Mouse (Mus musculus) heart, embryonic 16.5 days (tissue): ENCODE results near the gene Rbm20. TPM values are rescaled to one million over a fixed set of nuclear protein-coding genes. Genes with fewer than 3 reads are reported as not detected.

ENCODE experiments used
- ATAC-seq: fragments of 200-750 bp; cut with Nextera tagmentation; replicated peaks from 2 replicates; pipeline ENCODE4 v1.8.0; 2017; ENCODE audit warnings: moderate number of reproducible peaks; ENCODE audit not compliant: insufficient read depth, low FRiP score; ENCODE audit errors: extremely low read depth
- H3K27ac ChIP-seq: fragments of 300-500 bp; sonication (generic); 2 replicates; pipeline ENCODE4 v1.5.1; 2014; ENCODE audit warnings: mild to moderate bottlenecking, low read length, control low read depth, moderate library complexity
- H3K27me3 ChIP-seq: fragments of 300-500 bp; sonication (generic); 2 replicates; pipeline ENCODE4 v1.6.1; 2014; ENCODE audit warnings: low read length, mixed read lengths; ENCODE audit not compliant: control insufficient read depth, insufficient read depth
- H3K36me3 ChIP-seq: fragments of 300-500 bp; sonication (generic); 2 replicates; pipeline ENCODE4 v1.6.1; 2014; ENCODE audit not compliant: control insufficient read depth, insufficient read depth
- H3K4me1 ChIP-seq: fragments of 300-500 bp; sonication (generic); 2 replicates; pipeline ENCODE4 v1.6.1; 2014; ENCODE audit warnings: low read length, mixed read lengths; ENCODE audit not compliant: control insufficient read depth, insufficient read depth
- H3K4me2 ChIP-seq: fragments of 300-500 bp; sonication (generic); 2 replicates; pipeline ENCODE4 v1.6.1; 2014; ENCODE audit warnings: low read depth, mild to moderate bottlenecking, control low read depth, low read length
- H3K4me3 ChIP-seq: fragments of 300-500 bp; sonication (generic); 2 replicates; pipeline ENCODE4 v1.5.1; 2014; ENCODE audit warnings: mild to moderate bottlenecking, control low read depth, low read length
- H3K9ac ChIP-seq: fragments of 300-500 bp; sonication (generic); 2 replicates; pipeline ENCODE4 v1.6.1; 2014; ENCODE audit warnings: low read length, control low read depth
- H3K9me3 ChIP-seq: fragments of 300-500 bp; sonication (generic); replicated peaks from 2 replicates; pipeline ENCODE4 v1.6.1; 2016; ENCODE audit warnings: low read length; ENCODE audit not compliant: control insufficient read depth
- WGBS: fragments of 180-500 bp; shearing (Covaris S2); extraction: QIAGEN DNeasy Blood & Tissue Kit; methylation state at CpG from one replicate; pipeline ENCODE4 v1.1.7; 2014; 5-methylcytosine and 5-hydroxymethylcytosine counted together
- polyA plus RNA-seq: library from polyadenylated mRNA; unstranded; fragments of >200 nt; fragmentation: Nextera tagmentation; extraction: Ambion mirVana; gene quantifications from 2 replicates; pipeline ENCODE4 v1.2.1, GENCODE M21; 2015

Gene Rbm20
- polyA plus RNA-seq, 1 experiment from 2014 or later, result 48.1 TPM

DNA sequence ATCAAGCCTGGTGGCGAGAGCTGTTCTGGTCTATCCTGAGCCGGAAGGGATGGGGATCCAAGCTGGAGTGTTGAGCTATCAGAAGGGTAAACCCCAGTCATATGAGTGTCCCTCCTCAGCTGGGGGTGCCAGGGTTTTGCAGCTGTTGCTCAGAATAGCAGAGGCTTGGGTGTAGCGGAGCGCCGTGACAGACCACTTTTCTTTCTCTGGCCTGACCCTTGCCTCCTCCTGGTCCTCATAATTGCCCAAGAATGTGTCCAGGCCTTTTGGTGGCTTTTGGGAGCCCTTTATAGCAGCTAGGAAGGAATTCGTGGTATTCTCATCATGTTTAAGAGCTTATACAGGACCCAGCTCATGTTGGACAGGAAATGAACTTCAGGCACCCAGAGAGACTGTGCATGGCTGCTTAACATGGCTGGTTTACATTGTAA is 61.6 kb downstream of the Rbm20 start:
- ATAC-seq, result peak; percentile 32; the same call in 1 of the 2 replicates
- H3K27ac ChIP-seq, result peak overlapping the region; percentile 85
- no peak overlapping the region for H3K4me3 ChIP-seq
- H3K4me1 ChIP-seq, result peaks cover 25% of the 10 kb centered on the region
- 37% methylated on average over 6 of the region's 6 CpGs for WGBS
- peak overlapping the region; percentile 33; the same call in 1 of the 2 replicates for H3K4me2 ChIP-seq
- H3K27me3 ChIP-seq, result no peaks in the 10 kb centered on the region
- H3K36me3 ChIP-seq, result no peaks in the 10 kb centered on the region
- 0 out of 2 replicates have a peak overlapping the region, but pooled peaks have one; percentile 38 for H3K9ac ChIP-seq
- no peaks in the 10 kb centered on the region for H3K9me3 ChIP-seq

DNA sequence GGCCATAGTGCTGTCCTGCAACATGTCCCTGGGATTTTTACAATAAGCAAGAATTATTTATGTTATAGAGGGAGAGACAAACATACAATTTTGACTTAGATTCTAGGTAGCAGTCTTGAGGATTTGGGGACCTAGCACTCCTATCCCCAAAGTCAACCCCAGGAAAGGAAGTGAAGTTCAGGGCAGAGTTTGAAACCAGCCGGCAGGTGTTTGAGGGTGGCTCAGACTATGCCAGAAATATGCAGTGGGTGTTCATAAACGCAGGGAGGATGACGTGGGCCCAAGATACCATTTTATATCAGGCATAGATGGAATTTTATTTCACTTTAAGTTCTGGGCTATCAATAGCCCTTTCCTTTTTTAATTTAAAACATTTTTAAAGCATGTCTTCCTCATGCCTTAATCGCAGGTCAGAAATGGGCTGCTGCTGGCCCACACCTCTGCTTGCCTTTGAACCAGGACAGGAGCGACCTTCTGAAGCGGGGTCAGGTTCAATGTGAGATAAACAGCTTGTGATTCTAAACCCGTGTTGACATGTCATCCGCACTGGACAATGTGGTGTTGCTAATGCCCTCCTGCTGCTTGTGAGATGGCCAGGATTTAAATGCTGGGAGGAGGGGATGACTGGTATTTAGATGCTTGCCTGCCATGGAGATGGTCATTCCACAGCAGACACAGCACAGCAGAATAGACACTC is 62.6 kb downstream of the Rbm20 start:
- peak overlapping the region; percentile 71 for H3K27ac ChIP-seq
- H3K36me3 ChIP-seq, result no peaks in the 10 kb centered on the region
- H3K9ac ChIP-seq, result no peak overlapping the region
- no peaks in the 10 kb centered on the region for H3K9me3 ChIP-seq
- no peak overlapping the region for H3K4me2 ChIP-seq
- 38% methylated on average over 8 of the region's 8 CpGs for WGBS
- H3K4me1 ChIP-seq, result peaks cover 25% of the 10 kb centered on the region
- H3K4me3 ChIP-seq, result no peak overlapping the region
- ATAC-seq, result no peak
- H3K27me3 ChIP-seq, result no peaks in the 10 kb centered on the region

DNA sequence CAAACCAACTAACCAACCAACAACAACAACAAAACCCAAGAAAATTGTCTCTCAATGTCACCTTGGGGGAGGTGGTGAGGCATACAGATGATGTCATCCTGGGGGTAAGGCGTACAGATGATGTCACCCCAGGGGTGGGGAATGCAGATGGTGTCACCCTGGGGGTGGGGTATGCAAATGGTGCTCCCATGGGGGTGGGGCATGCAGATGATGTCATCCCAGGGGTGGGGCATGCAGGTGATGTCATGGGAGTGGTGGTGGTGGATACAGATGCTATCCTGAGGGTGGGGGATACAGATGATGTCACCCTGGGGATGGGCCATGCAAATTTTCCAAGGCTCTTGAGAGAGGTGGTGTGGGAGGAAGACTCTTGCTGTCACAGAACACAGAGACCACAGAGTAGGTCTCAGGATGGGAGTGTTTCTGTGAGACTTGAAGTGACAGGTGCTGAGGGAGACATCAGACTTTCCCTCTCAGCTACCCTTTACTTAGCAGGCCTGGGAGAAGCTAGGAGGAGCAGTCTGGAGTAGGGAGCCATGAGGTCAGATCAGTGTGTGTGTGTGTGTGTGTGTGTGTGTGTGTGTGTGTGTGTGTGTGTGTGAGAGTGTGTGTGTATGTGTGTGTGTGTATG is 63.8 kb downstream of the Rbm20 start:
- Histone ChIP-seq H3K9ac (no peak overlapping the region), H3K27me3 (no peaks in the 10 kb centered on the region), H3K4me1 (peaks cover 25% of the 10 kb centered on the region), H3K27ac (peak overlapping the region; percentile 37), H3K4me3 (no peak overlapping the region), H3K4me2 (no peak overlapping the region), H3K36me3 (no peaks in the 10 kb centered on the region), H3K9me3 (no peaks in the 10 kb centered on the region)
- peak; percentile 49; the same call in 1 of the 2 replicates for ATAC-seq
- WGBS, result 65% methylated on average over 1 of the region's 1 CpGs

DNA sequence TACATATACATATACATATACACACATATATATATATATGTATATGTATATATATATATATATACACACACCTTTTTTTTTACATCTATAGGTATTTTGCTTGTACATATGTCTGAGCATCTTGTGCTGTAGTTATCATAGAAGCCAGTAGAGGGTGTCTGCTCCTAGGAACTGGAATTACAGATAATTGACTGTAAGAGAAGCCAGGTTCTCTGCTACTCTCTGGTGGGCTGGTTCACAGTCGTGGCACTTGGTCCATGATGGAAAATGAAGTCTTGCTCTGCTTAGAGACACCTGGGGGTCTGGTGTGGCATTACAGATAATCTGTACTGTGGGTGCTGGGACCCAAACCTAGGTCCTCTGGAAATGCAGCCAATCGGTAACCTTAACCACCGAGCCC is 64.8 kb downstream of the Rbm20 start:
- Histone ChIP-seq H3K9ac (no peak overlapping the region), H3K36me3 (no peaks in the 10 kb centered on the region), H3K4me1 (peaks cover 25% of the 10 kb centered on the region), H3K9me3 (no peaks in the 10 kb centered on the region), H3K4me2 (no peak overlapping the region), H3K27ac (no peak overlapping the region), H3K4me3 (no peak overlapping the region), H3K27me3 (no peaks in the 10 kb centered on the region)
- WGBS, result 73% methylated on average over 3 of the region's 3 CpGs
- no peak for ATAC-seq

DNA sequence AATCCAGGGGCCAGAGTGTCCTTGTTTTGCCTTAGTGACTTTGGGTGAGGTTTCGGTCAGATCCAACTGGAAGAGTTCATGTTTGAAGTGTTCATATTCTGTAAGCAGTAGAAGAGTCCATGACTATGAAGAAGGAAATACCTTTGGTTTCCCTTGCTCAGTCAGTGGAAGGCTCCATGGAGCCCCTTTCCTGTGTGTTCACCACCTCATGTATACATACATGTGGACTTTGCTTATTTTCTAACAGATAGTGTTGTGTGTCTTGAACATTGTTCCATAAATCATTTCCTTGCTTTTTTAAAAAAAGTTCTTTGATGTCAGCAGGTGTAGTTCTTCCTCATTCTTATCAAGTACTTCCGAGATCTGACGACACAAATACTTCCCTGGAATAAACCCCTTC is 68.2 kb downstream of the Rbm20 start:
- peaks cover 4% of the 10 kb centered on the region; the same call in 1 of the 2 replicates for H3K36me3 ChIP-seq
- ATAC-seq, result no peak
- H3K27me3 ChIP-seq, result no peaks in the 10 kb centered on the region
- peaks cover 3% of the 10 kb centered on the region; the same call in 1 of the 2 replicates for H3K9me3 ChIP-seq
- no peak overlapping the region for H3K4me2 ChIP-seq
- no peak overlapping the region for H3K9ac ChIP-seq
- WGBS, result 61% methylated on average over 3 of the region's 3 CpGs
- H3K4me3 ChIP-seq, result no peak overlapping the region
- H3K4me1 ChIP-seq, result peaks cover 16% of the 10 kb centered on the region
- H3K27ac ChIP-seq, result no peak overlapping the region

DNA sequence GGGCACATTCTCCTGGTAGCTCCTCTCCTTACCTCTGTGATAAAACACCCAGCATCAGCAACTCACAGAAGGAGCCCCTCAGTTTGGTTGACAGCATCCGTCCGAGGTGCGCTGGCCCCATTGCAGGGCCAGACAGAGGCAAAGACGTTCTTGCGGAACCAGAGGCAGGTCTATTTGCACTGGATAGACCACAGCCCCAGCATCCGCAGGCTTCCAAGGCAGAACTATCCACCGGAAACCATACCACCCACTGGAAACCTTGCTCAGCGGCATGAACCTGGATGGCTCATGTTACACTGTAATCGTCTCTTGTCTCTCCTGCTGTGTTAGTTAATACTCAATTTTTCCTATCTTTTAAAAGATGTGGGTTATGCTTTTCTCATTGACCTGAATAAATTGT is 69.0 kb downstream of the Rbm20 start:
- Histone ChIP-seq H3K36me3 (peaks cover 4% of the 10 kb centered on the region; the same call in 1 of the 2 replicates), H3K27ac (no peak overlapping the region), H3K27me3 (no peaks in the 10 kb centered on the region), H3K4me3 (no peak overlapping the region), H3K9me3 (peaks cover 3% of the 10 kb centered on the region; the same call in 1 of the 2 replicates), H3K4me1 (peaks cover 10% of the 10 kb centered on the region; the same call in 1 of the 2 replicates), H3K4me2 (no peak overlapping the region), H3K9ac (no peak overlapping the region)
- no peak for ATAC-seq
- whole genome bisulfite sequencing, result 79% methylated on average over 9 of the region's 9 CpGs

DNA sequence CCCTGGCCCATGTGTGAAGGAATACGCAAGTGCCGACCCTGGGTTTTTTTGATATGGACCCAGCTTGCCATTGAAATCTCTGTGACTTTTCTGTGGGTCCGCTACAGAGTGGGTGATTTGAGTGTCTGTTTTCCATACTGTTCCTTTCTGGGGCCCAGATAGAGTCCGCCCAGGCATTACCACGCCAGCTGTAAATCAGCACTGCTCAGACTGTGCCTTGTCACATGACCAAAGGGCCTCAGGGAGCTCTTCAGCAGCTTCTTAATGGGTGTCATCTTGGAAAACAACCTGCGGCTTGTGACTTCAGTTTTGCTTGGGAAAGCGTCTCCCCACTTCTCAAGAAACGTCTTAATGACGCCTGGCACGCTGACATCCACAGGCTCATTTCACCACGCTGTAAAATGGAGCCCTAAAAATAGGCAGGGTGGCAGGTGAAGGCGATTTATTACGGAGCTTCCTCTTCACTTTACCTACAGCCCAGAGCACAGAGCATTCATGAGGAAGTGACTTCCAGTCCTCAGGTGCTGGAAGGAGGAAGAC is 71.2 kb downstream of the Rbm20 start:
- 75% methylated on average over 13 of the region's 13 CpGs for WGBS

DNA sequence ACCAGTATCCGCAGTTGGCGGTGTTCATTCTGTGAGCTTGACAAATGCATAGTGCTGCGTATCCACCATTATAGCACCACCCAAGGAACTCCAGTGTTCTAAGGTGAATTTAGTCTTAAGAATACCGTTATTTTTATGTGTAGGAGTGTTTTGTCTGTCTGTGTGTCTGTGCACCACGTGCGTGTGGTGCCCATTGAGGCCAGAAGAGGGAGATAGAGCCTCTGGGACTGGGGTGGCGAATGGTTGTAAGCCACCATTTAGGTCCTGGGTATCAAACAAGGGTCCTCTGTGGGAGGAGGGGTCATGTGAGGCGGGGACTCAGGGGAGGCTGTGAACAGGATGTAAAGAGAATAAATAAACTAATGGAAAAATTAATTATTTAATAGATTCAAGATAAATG is 72.2 kb downstream of the Rbm20 start:
- Histone ChIP-seq H3K4me3 (no peak overlapping the region), H3K4me2 (no peak overlapping the region), H3K36me3 (peaks cover 4% of the 10 kb centered on the region; the same call in 1 of the 2 replicates), H3K27ac (no peak overlapping the region), H3K27me3 (no peaks in the 10 kb centered on the region), H3K4me1 (peaks cover 25% of the 10 kb centered on the region), H3K9me3 (peaks cover 3% of the 10 kb centered on the region; the same call in 1 of the 2 replicates), H3K9ac (no peak overlapping the region)
- no peak for ATAC-seq
- WGBS, result 97% methylated on average over 8 of the region's 8 CpGs

More for the DNA sequence above, 71.2 kb downstream of the Rbm20 start:
- H3K4me1 ChIP-seq, result peaks cover 19% of the 10 kb centered on the region
- H3K27ac ChIP-seq, result no peak overlapping the region
- no peak overlapping the region for H3K4me2 ChIP-seq
- H3K27me3 ChIP-seq, result no peaks in the 10 kb centered on the region
- ATAC-seq, result no peak
- peaks cover 3% of the 10 kb centered on the region; the same call in 1 of the 2 replicates for H3K9me3 ChIP-seq
- H3K36me3 ChIP-seq, result peaks cover 4% of the 10 kb centered on the region; the same call in 1 of the 2 replicates
- no peak overlapping the region for H3K4me3 ChIP-seq
- no peak overlapping the region for H3K9ac ChIP-seq
